Mouse (Mus musculus): ENCODE data around the gene Dgkg. TPM values are rescaled to one million over a fixed set of nuclear protein-coding genes. Genes with fewer than 3 reads are reported as not detected.

The Dgkg gene
- total RNA-seq, 2 experiments from 2014 or later: 4.0 to 6.7 TPM

DNA sequence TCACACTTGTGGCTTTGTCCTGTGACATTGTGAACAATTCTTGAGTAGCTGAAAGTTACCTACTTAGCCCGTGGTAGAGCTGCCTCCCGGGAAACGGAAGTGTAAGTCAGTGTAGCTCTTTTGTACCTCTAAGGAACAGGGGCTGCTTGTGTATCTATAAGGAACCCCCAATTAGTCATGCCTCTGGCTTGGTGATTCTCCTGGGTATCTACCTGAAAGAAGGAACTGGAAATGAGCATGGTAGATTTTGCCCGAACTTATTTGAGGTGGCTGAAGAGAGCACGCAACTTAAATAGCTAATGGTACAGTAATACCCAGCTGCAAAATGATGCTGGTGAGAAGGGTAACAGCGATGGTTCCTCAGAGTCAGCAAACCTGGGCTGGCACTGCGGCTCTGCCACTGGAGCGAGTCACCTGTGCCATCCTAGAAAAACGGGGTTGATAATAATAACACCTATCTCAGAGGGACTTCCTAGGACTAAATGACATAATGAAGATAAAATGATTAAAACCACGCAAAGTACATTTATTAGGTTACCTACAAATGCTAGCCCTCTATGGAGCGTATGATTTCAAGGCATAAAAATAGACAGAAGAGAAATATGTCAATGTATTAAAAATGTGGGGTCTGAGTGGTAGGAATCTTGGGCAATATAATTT, 3.1 kb downstream of the Dgkg start:
- no peak for ATAC-seq (replicated peaks; ENCODE audit: low FRiP score, poor library complexity, severe bottlenecking)

DNA sequence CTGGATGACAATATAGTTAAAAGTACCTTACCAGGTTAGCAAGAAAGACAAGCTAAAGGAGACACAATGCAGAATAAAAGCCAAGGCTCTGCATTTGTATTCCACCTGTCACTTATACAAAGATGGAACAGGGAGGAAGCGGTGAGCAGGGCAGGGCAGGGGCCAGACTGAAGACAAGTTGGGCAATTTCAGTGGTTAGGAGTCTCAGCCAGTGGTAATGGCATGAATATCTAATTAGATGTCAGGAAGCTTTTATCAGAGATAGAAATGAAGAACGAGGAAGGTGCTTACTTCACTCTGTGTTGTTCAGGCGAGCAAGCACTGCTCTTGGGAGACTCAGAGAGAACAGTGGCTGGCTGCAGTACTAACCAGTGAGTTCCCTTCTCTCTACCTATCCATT, 5.8 kb downstream of the Dgkg start:
- no peak for ATAC-seq (replicated peaks; ENCODE audit: low FRiP score, poor library complexity, severe bottlenecking)

DNA sequence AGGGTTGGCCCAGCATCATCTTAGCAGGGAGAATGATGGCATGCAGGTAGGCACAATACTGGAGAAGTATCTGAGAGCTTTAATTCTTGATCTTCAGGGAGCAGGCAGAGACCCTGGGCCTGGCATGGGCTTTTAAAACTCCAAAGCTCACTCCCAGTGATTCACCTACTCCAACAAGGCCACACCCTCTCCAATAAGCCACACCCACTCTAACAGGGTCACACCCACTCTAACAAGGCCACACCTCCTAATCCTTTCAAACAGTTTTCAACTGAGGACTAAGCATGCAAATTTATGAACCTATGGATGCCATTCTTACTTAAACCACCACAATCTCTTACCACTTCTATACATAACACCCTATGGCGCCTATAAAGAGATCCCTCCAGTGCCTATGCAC, 11.8 kb downstream of the Dgkg start:
- no peak for ATAC-seq (replicated peaks; ENCODE audit: low FRiP score, poor library complexity, severe bottlenecking)

DNA sequence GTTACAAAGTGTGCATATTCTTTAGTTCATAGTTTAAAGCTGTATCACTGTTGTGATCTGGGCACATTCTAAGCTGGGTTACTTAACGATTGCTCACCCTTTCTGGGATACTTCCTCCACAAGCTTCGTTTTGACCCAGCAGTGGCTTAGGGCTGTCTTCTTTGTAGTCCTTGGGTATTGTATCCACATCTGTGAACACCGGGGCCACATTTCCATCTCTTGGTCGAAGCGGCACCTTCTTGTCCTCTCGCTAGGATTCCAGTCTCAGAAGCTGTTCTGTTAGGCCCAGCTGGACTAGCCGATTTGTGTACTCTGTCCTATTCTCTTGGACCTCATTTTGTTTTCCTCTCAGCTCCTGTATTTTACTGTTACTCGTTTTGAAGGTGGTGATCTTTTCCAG, 13.6 kb downstream of the Dgkg start:
- ATAC-seq (replicated peaks; ENCODE audit: low FRiP score, poor library complexity, severe bottlenecking): no peak

DNA sequence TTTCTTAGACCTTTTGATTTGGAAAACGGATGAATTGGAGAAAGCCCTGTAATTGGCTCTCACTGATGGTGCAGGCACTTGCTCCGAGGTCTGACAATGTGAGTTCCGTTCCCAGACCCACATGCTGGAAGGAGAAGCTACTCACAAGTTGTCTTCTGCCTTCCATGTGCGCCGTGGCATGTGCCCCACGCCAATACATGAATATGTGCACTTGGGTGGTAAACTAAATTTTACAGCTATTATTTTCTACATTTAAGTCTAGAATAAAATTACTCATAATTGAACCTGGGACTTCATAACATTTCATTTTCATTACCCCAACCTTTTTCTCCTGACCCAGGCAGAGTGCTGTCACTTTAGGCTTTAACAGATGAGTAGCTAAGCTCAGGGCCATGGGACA, 14.1 kb downstream of the Dgkg start:
- ATAC-seq (replicated peaks; ENCODE audit: low FRiP score, poor library complexity, severe bottlenecking): no peak

DNA sequence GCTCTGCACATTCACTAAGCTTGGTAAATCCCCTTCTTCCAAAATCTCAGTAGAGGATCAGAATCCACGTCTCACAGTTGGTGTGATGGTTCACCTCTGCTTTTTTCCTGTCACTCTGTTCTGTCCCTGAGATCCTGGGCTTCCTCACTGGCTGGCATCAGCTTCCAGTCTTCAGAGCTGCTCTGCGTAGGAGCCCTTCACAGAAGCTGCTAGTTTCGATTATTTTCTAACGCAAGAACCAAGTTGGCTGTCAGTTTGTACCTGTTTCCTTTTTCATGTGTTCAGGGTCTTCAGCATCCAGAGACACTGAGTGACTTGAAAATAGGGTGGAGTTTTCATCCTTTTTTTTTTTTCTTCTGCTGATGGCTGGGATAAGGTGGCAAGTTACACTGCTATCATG, 15.0 kb downstream of the Dgkg start:
- ATAC-seq (replicated peaks; ENCODE audit: low FRiP score, poor library complexity, severe bottlenecking): no peak

DNA sequence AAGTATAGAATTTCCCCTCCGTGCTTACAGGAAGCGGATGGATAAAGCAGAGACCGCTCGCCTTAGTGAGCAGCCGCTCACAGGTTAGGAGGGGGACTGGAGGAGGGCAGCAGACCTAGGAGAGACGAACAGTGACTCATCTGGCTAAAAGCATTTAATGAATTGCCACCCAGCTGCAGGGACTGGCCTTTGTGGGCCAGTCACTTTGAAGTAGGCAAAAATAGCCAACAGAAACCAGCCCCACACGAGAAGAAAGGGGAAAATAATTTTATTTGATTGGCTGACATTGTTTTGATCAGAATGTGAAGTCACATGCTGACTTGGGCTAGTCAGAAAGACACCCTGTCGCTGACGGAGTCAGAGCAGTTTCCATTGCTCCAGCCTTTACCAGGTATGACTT, 15.4 kb downstream of the Dgkg start:
- no peak for ATAC-seq (replicated peaks; ENCODE audit: low FRiP score, poor library complexity, severe bottlenecking)

DNA sequence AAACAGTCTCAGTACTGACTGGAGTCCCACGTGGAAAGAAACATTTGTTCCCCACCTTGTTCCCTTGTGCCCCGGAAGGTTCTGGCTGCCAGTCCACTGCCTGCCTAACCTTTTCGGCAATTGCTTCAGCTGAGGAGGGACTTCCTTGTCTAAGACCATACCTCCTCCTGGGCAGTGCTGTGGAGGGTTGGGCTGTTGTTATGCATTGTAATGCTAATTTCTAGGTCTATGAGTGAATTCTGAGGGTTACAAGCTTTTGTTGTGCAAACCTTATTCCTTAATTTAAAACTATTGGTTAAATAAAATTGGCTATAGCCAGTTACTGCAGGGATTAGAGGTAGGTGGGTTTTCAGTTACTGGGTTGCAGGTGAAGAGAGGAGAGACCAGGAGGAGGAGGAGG, 19.7 kb downstream of the Dgkg start:
- no peak for ATAC-seq (replicated peaks; ENCODE audit: low FRiP score, poor library complexity, severe bottlenecking)

DNA sequence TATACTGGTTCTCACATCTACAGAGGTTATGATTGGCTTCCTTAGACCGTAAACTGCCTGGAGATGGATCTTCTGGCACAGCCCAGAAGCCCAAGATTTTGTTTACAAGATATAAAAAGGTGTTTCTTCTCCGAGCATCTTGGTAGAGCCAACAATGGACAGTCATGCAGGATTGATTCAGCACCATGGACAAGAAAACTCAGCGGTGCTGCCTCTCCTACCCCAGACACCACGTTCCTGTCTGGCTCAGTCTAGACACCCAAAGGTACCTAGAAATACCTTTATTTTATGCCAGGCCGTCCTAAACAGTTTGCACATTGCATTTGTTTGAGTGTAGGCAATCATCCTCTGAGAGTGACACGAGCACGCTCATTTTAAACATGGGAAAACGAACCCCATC, 21.3 kb downstream of the Dgkg start:
- no peak for ATAC-seq (replicated peaks; ENCODE audit: low FRiP score, poor library complexity, severe bottlenecking)

DNA sequence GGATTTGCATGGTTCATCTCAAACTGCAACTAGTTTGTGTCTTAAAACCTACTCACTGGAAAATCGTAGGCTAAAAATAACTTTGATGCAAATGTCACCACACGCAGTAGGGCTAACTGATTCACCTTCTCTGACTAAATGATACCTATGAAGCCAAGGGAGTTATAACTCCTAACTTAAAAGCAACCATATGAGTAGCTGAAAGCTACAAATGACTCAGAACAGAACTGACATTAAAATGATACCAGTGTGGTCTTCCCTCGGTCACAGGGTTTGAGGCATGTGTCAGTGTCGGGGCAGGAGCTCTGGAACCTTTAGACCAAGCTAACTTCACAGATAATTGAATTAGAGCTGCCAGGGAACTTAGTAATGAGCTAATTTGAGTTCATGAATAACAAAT, 24.0 kb downstream of the Dgkg start:
- ATAC-seq (replicated peaks; ENCODE audit: low FRiP score, poor library complexity, severe bottlenecking): no peak

DNA sequence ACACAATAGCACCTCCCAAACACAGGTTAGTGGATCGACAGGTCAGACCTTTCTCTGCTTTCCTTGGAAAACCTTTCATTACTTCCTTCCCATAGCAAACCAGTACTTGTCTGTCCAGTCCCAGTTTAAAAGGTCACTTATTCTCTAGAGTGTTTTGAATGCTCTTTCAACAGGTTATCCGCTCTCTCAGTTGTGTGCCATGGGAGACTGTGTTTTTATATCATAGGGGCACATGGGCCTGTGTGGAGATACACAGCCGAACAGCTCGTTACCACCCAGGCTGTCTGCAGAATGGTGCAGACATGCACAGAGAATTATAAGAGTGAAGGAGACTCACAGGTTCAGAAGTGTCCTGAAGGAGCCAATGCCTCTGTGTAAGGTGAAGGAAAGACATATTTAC, 26.7 kb downstream of the Dgkg start:
- no peak for ATAC-seq (replicated peaks; ENCODE audit: low FRiP score, poor library complexity, severe bottlenecking)

DNA sequence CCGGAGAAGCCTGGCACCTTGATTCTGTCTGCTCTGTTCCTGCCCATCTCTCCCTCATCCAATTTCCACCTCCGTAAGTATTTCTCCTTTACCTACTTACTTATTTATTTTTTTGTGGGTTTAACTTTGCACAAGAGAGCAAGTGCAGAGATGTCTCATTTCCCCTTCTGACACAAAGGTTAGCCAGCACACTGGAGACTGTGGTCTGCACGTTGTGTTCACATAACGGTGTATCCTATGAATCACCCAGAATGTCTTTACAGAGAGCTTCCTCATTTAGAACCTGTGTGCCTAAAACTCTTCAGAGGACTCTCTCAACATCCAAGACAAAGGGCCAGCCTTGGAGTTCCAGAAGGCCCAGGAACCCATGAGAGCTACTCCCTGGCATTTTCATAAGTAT, 27.1 kb downstream of the Dgkg start:
- ATAC-seq (replicated peaks; ENCODE audit: low FRiP score, poor library complexity, severe bottlenecking): no peak

DNA sequence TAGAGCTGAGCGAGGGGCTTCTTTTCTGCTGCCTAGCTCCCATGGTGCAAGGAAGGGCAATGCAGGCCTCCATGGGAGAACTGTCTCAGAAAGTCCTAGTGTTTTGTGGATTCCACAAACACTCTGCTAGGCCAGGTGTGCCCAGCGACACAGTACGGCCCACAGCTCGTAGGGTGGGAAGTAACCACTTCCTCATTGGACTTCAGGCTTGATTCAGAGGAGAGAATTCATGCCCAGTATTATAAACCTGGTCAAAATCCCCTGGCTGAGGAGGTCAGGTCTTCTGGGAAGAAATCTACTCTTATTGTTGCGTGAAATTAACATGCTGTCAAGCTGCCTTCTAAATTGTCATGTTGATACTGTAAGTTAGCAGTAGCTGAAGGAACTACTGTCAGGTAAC, 31.0 kb downstream of the Dgkg start:
- no peak for ATAC-seq (replicated peaks; ENCODE audit: low FRiP score, poor library complexity, severe bottlenecking)

DNA sequence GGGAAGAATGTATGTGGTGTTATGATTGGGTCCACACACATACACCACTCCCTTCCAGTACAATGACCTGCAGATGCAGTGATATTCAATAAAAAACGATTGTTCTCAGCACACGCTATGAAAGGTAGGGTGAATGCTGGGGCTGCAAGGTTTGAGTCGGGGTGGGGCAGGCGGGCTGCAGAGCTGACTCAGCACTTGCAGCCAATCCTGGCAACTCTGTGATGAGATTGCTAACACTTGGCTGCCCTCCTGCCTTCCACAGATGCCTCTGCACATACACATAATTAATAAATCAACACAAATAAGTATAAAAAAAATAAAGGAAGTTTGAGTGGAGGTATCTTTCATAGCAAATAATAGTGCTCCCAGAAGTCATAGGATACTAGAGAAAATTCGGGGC, 31.6 kb downstream of the Dgkg start:
- no peak for ATAC-seq (replicated peaks; ENCODE audit: low FRiP score, poor library complexity, severe bottlenecking)

DNA sequence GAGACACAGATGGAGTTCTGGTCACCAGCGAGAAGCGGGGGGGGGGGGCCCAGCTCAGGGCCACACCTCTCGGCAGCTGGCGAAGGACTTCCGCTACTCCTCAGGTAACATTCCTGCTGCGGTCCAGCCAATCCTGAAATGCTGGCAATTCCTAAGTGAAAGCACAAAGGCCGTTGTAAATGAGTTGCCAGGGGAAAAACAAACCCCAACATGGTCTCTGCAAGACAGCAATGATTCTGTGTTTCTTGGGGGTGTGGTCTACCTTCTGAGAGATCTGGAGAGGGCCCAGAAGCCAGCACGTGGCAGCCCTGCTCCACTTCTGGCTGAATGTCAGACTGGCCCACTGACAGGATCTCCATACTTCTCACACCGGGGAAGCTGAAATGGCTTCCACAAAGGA, 34.7 kb downstream of the Dgkg start:
- no peak for ATAC-seq (replicated peaks; ENCODE audit: low FRiP score, poor library complexity, severe bottlenecking)

DNA sequence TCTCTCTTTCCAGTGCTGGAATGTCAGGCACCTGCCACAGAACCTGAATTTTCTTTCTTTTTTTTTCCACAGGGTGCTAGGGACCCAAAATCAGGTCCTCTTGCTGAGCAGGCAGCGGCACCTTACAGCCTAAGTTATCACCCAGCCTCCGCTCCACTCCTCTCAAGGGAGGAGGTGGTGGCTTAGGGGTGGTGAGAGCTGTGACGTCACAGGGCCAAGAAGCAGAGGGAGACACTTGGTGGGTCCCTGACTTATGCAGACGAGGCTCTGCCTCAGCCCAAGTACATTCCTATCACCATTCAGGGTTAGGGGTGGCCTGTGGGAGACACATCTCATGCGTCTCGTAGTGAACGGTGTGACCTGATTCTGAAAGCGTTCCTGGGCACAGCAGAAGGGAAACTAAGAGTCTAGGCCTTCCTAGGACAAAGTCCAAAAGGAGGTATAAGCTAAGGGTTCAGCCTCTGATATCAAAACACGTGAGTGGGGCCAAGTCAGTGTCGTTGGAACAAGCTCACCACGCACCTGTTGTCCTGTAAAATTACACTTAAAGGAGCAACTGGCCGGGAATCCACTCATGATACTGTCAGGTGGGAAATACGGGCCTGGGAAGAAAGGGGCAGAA, 35.6 kb downstream of the Dgkg start:
- ATAC-seq (replicated peaks; ENCODE audit: low FRiP score, poor library complexity, severe bottlenecking): no peak

DNA sequence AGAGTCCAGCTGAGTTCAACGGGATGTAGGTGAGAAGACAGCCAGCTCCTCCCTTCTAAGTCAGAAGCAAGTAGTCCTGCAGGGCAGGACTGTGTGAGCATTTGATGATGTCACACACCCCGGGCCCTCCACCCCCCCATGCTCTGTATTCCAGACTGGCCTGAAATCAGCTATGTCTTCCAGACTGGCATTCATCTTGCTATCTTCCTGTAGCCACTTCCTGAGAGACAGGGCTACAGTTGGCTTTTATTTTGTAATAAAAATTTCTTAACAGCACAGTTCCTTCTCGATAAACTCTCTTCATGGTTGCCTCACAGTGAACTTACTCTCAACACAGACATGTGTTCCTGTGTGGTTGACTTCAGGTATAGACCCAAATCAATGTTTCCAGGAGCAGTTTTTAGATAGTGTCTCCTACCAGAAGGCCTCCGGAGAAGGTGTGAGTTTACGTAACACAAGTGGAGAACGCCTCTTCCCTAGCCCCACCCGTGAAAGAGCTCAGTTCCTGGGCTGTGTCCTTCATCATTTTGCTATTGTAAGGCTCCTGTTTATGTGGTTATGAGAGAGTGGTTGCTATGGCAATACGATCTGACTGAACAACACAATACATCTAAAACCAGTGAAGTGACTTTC, 38.5 kb downstream of the Dgkg start:
- no peak for ATAC-seq (replicated peaks; ENCODE audit: low FRiP score, poor library complexity, severe bottlenecking)

DNA sequence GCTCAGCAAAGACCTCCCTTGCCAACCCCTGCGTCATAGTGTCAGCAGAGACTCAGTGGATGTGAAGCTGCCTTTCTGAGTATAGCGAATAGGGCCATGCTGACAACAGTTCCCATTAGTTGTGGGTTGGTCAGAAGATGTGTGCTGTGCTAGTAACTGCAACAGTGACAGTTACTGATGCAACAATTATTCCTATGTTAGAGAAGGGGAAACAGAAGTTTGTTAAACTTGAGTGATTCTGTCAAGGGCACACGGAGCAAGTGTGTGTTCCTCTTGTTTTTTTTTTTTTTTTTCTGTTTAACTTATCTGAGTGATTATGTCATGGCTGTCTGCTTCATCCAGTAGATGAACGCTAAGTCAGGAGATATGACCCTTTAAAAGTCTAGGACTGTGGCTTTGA, 41.2 kb downstream of the Dgkg start:
- ATAC-seq (replicated peaks; ENCODE audit: low FRiP score, poor library complexity, severe bottlenecking): no peak

DNA sequence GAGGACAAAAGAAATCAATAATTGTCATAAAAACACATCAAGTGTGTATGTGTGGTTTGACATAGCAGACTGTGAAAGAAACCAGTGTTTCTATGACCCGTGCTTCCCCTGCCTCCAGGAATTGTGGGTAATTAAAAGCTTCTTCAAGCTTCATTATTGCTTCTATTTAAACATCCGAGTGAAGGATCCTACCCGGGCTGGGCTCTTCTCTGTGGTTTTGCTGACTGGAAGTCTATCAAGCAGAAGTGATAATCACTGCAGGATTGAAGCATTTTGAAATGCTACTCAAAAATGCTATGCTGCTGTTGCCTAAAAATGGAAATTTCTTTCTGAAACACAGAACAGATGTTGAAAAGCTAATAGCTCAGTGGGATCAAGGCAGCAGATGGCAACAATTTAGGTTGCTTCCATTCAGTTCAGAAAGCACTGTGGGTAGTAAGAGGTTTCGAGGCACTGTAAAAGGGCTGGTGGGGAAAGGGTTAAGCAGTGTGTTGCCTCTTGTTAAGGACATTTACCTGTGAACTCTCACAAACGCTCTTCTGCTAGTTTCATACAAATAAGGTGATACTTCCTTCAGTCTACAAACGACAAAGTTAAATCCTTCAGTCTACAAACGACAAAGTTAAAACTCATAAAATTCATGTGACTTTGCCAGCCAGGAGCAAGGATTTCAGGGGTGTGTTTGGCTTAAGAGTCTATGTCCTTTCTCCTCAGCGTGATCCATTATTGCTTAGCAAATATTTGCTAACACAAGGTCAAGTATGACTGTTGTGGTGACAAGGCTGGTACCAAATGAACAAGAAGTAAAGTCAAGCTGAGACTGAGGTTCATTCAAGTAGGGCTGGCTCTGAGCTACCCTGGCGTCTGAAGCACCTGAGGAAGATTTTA, 43.6 kb downstream of the Dgkg start:
- no peak for ATAC-seq (replicated peaks; ENCODE audit: low FRiP score, poor library complexity, severe bottlenecking)

DNA sequence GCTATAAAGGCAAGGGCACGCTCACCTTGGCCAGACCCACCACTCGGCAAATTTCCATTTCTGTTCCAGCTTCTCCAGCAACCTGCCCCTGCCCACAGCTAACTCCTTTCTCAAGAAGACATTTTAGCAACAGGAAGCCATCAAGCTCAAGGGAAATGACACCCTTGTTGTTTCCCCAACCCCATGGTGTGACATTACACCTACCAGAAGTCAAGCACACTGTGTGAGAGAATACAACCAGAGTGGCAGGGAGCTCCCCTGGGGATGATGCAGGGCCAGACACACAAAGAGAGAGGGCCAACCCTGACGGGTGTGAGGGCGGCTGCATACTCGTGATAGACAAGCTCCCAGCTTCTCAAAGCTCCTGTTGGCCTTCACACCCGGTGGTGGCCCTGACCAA, 49.0 kb downstream of the Dgkg start:
- ATAC-seq (replicated peaks; ENCODE audit: low FRiP score, poor library complexity, severe bottlenecking): no peak

DNA sequence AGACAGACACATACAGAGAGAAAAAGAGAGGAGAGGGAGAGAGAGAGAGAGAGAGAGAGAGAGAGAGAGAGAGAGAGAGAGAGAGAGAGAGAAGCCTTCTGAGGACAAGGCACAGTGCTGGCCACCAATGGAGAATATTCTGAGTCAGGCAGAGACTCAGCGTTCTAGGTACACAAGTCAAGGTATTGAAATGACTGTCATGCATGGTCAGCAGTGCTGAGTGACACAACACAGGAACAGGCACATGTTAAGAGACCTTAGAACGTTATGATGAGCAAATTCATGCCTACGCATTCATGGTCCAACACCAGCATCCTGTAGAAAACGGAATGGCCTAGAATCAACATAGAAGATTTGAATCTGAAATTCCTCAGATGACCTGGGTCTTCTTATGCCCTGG, 50.0 kb downstream of the Dgkg start:
- no peak for ATAC-seq (replicated peaks; ENCODE audit: low FRiP score, poor library complexity, severe bottlenecking)

All from erythroid progenitor cell, adult 5-6 weeks (primary cell).